Mouse (Mus musculus): ENCODE data around the gene Rps19.
"Not testable (repeated sequence)": the region's sequence is repeated elsewhere in the genome, so short reads cannot be mapped to it uniquely, and the experiment has no call there.

Gene Rps19

GRCm38 (mm10) chr7:24883896-24884692, at the start of gene Rps19:
Gene Rps19 (plus strand): TSS chr7:24884371.
- DNase-seq, result peak; percentile 98

DNA sequence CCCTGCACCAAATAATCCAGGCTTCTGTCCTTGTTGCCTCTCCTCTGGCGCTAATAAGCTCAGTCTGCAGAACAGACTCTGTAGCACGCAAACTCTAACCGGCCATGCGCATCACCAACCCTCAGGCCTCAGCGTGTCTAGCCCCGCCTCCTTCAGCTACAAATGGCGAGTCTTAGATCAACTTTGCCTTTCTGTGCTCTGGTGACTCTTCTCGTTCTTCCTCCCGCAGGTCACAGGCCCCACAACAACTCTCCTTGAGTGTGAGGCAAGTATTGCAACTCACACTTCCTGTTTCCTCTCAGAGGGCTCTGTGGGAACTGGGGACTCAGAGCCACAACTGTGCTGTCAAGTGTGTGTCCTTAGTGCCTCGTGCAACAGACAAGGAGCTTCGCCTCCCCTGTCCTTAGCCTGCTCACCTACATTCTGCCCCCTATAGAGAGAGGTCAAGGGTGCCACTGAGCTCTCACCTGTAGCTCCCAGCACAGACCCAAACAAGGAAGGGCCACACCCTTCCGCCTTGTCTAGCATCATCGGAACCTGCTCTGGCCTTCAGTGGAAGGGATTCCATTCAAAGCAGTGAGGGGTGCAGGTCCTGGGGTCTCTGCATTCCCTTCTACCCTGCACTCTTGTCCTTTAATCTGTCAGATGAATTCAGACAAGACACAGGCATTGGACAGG, 45.3 kb upstream of the Rps19 start:
- DNase-seq, result not testable (repeated sequence)

DNA sequence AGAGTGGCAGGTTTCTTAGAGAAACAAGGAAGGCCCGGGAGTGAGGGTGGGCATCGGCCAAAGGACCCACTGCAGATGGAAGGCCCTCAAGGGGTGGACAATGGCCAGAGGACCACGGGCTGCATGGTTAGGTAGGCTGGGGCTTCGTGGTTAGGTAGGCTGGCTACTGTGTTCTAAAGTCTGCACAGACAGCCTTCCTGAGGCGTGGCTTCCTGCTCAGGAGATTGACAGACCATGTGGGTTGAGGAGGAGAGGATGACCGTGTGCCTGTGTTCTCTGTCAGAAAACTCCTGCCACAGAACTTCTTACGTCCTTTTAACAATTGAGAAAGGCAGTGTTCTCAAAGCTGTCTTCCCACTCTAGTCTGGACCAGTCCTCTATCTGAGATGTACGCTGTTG, 44.8 kb upstream of the Rps19 start:
- DNase-seq, result no peak

GRCm38 (mm10) chr7:24840331-24840730, 43.8 kb upstream of the Rps19 start:
- no peak for DNase-seq

- no peak for DNase-seq
These were observed 43.2 kb upstream of the Rps19 start for GRCm38 (mm10) chr7:24841009-24841408.

GRCm38 (mm10) chr7:24844144-24844543, 40.0 kb upstream of the Rps19 start:
- no peak for DNase-seq

GRCm38 (mm10) chr7:24845181-24845580, 39.0 kb upstream of the Rps19 start:
- no peak for DNase-seq

DNA sequence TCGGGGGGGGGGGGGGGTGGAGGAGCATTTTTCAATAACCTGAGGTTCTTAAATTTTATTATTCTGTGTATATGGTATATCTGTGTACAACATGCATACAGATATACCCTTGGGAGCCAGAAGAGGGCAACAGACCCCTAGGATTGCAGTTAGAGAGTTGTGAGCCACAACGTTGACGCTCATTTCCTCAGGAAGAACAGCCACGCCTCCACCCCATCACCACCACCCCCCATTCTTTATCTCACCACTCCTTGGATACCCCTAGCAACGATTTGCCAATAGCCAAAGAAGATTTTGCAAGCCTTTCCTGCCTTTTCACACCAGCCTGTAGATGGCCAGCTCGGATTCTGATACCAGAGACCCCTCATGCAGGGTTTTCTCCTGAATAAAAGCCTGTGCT, 38.5 kb upstream of the Rps19 start:
- no peak for DNase-seq

GRCm38 (mm10) chr7:24846576-24846975, 37.6 kb upstream of the Rps19 start:
- not testable (repeated sequence) for DNase-seq

GRCm38 (mm10) chr7:24850162-24850561, 34.0 kb upstream of the Rps19 start:
- DNase-seq, result peak; percentile 87

DNA sequence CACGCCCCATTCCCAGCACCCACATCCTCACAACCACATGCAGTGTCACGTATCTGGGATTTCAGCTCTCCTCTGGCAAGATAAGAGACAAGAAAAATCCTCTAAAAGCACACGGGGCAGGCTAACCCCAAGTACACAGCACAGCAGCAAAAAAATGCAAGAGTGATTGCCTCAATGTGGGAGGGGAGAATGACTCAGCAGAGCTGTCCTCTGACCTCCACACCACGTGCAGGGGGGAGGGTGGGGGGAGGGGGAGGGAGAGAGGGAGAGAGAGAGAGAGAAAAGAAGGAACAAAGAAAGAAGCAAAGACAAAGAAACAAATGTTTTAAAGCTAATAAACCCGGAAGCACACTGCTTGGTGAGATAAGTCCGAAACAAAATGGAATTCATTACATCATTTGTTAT, 33.3 kb upstream of the Rps19 start:
- DNase-seq, result peak; percentile 9

GRCm38 (mm10) chr7:24851596-24852325, 32.4 kb upstream of the Rps19 start:
- no peak for DNase-seq

DNA sequence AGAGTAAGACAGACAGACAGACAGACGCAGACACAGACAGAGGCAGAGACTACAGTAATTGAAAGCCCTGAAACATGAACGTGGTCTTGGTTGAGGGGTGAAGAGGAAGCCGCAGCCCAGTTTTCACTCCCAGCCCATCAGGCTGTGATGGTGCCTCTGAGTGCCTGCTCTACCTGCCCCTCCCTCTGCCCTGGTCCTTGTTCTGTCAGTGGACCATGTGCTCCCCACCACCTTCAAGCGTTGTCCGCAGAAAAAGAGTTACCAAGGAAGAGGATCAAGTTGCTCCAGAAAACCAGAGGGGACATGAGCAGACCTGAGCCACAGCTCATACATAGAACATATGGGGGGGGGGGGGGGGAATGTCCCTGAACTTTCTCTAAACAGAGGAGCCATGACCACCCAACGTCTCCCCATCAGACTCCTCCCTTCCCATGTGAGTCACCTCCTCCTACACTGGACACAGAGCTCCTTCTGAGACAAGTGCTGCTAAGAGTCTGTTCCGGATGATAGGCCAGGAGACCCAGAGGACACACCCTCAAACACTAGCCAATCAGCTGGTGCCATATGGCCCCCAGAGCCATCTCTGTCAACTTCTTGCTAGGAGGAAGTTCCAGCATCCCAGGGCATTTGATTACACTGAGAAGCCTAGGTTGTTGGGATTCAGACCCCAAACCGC, 31.5 kb upstream of the Rps19 start:
- no peak for DNase-seq

- DNase-seq, result no peak
These were observed 31.0 kb upstream of the Rps19 start for GRCm38 (mm10) chr7:24853233-24853563.

DNA sequence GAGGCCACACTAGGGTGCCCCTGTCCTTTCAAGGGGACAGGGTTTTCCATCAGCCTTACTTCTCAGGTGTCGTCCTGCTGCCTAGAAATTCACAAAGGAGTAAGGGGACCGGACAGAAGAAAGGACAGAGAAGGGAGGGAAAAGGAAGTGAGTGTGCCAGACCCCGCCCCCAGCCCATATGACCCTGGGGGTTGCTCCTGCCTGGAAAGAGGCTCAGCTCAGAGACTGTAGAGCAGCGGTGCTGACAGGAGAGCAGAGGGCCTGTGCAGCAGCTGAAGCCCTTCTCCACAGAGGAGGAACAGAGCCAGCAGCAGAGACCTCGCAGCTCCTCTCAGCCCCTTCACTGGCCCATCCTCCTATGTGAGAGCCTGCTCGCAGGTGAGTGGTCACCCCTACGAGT, 30.5 kb upstream of the Rps19 start:
- no peak for DNase-seq

GRCm38 (mm10) chr7:24856460-24857120, 27.6 kb upstream of the Rps19 start:
- no peak for DNase-seq

DNA sequence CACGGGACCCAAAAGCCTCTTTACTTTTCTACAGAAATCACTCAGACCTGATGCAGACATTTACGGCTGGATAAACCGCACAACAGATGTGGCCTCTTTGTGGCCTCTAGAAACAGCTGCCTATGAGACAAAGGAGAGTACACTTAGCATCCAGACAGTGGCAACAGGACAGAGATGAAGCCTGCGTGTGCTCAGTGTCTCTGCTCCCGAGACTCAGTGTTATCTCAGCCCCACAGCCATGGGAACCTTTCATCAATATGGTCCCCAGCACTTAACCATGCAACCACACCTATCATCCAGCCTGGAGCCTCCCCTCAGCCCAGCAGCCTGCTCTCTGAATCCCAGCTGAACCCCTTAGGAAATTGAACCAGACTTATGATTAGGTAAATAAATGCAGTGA, 24.9 kb upstream of the Rps19 start:
- DNase-seq, result no peak

GRCm38 (mm10) chr7:24861913-24862312, 22.3 kb upstream of the Rps19 start, which contains the start of gene Gm9844:
Gene Gm9844 (plus strand): TSS chr7:24862213.
- DNase-seq, result no peak

GRCm38 (mm10) chr7:24862853-24863252, 21.3 kb upstream of the Rps19 start:
- no peak for DNase-seq

- no peak for DNase-seq
These were observed 20.0 kb upstream of the Rps19 start for GRCm38 (mm10) chr7:24864156-24864555.

DNA sequence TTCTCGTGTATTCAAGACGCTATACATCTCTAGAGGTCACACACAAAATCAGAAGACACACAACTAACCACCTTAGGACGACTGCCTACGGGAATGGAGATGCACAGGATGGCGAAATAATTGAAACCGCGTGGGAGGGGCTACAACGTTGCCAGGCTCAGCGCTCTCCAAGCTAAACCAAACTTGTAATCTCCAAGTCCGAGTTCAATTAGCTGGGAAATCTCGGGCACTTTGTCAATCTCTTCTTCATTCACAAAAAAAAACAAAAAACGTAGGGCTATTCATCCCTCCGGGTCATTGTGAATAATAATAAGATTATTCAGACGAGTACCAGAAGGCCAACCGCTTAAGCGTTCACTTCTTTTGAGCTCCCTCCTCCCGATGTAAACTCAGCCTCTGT, 15.1 kb upstream of the Rps19 start:
- DNase-seq, result no peak

GRCm38 (mm10) chr7:24869532-24870165, 14.5 kb upstream of the Rps19 start, which contains the start of the genes Lypd4 and Dmrtc2:
Gene Lypd4 (minus strand): TSS chr7:24869941.
Gene Dmrtc2 (plus strand): TSS chr7:24870057.
- DNase-seq, result no peak
